ENCODE assay signal across 24 mouse cellular contexts in genomic region chr7:57071435-57072160, GRCm38 (mm10).
DNase-seq lines count a peak whose midpoint lies in the region; ATAC-seq and TF ChIP-seq lines count a peak whose summit lies in the region.
"Had no signal": no experiment of that assay in that cellular context is flagged by ENCODE, and none has a peak within 500 bp of the region (broad histone marks: within the 10 kb centered on the region; RNA-seq: fewer than 3 reads in every experiment).

No protein-coding gene starts in this region.

- no peaks in the 10 kb centered on the region for H3K27me3 ChIP-seq in hindbrain, embryonic 11.5 days (ENCODE audit: control insufficient read depth, insufficient read depth, low read length)
- no peaks in the 10 kb centered on the region for H3K27me3 ChIP-seq in hindbrain, postnatal 0 days (ENCODE audit: insufficient read depth, low read length)
- H3K27me3 ChIP-seq: embryonic facial prominence, embryonic 12.5 days; hindbrain, embryonic 12.5 days; intestine, embryonic 15.5 days; limb, embryonic 12.5 days; liver, embryonic 13.5 days; Patski; stomach, embryonic 15.5 days had no signal

- no peak overlapping the region for H3K9ac ChIP-seq in hindbrain, embryonic 11.5 days (ENCODE audit: low read depth, low read length)
- H3K9ac ChIP-seq in hindbrain, postnatal 0 days (replicated peaks; ENCODE audit: low read length) = no peak overlapping the region
- H3K9ac ChIP-seq: embryonic facial prominence, embryonic 12.5 days; hindbrain, embryonic 12.5 days; intestine, embryonic 15.5 days; limb, embryonic 12.5 days; liver, embryonic 13.5 days; lung, embryonic 14.5 days; stomach, embryonic 15.5 days had no signal

- H3K27ac ChIP-seq in hindbrain, embryonic 11.5 days (ENCODE audit: low read depth, low read length) = no peak overlapping the region
- no peak overlapping the region for H3K27ac ChIP-seq in hindbrain, postnatal 0 days
- H3K27ac ChIP-seq: embryonic facial prominence, embryonic 12.5 days; hindbrain, embryonic 12.5 days; intestine, embryonic 15.5 days; limb, embryonic 12.5 days; liver, embryonic 13.5 days; stomach, embryonic 15.5 days had no signal

- no peaks in the 10 kb centered on the region for H3K36me3 ChIP-seq in hindbrain, embryonic 11.5 days (ENCODE audit: control insufficient read depth, insufficient read depth, low read length)
- no peaks in the 10 kb centered on the region for H3K36me3 ChIP-seq in hindbrain, postnatal 0 days (ENCODE audit: insufficient read depth, low read length)
- H3K36me3 ChIP-seq: embryonic facial prominence, embryonic 12.5 days; hindbrain, embryonic 12.5 days; intestine, embryonic 15.5 days; limb, embryonic 12.5 days; liver, embryonic 13.5 days; stomach, embryonic 15.5 days had no signal

- TF ChIP-seq CTCF in hindbrain, postnatal 0 days (IDR thresholded peaks at IDR 0.05; ENCODE audit: low read depth) = no peak

- H3K4me2 ChIP-seq in hindbrain, embryonic 11.5 days (replicated peaks; ENCODE audit: low read depth, low read length) = no peak overlapping the region
- H3K4me2 ChIP-seq in hindbrain, postnatal 0 days (ENCODE audit: low read depth, low read length) = no peak overlapping the region
- H3K4me2 ChIP-seq: embryonic facial prominence, embryonic 12.5 days; hindbrain, embryonic 12.5 days; intestine, embryonic 15.5 days; limb, embryonic 12.5 days; liver, embryonic 13.5 days; lung, embryonic 14.5 days; stomach, embryonic 15.5 days had no signal

- peak; percentile 4 to 17 for DNase-seq in cerebellum, postnatal 14 days
- DNase-seq in cerebellum, adult 11-12 months = no peak
- no peak for DNase-seq in hindbrain, embryonic 11.5 days (ENCODE audit: low spot score)
- no peak for DNase-seq in hindbrain, postnatal 0 days (ENCODE audit: low spot score)
- DNase-seq in right cerebral cortex, postnatal 14 days = peak; percentile 23
- no peak for DNase-seq in right cerebral cortex, adult 2 months (ENCODE audit: low spot score in 2 of 2)
- peak; percentile 28 to 30 for DNase-seq in layer of hippocampus, postnatal 14 days (ENCODE audit: low spot score in 2 of 2)
- DNase-seq in adrenal gland, adult 8-10 months = no peak
- DNase-seq: adrenal gland, postnatal 10 days; cerebellum, adult 11 months; gastrocnemius, postnatal 14 days; kidney, adult 9 months; kidney, postnatal 25 days; liver, embryonic 13.5 days; lung, embryonic 14.5 days; lung, postnatal 36 days; thymus, adult 2 months had no signal

- peak; percentile 25; the same call in 1 of the 2 replicates for ATAC-seq in hindbrain, embryonic 11.5 days (ENCODE audit: low FRiP score)
- ATAC-seq in hindbrain, postnatal 0 days = no peak
- ATAC-seq: CD4-positive, CD25-positive, alpha-beta regulatory T cell, adult 4 months; intestine, embryonic 15.5 days; Patski had no signal

- H3K4me3 ChIP-seq in hindbrain, embryonic 11.5 days (ENCODE audit: low read depth, low read length) = no peak overlapping the region
- no peak overlapping the region for H3K4me3 ChIP-seq in hindbrain, postnatal 0 days (ENCODE audit: low read length)
- H3K4me3 ChIP-seq: embryonic facial prominence, embryonic 12.5 days; hindbrain, embryonic 12.5 days; intestine, embryonic 15.5 days; limb, embryonic 12.5 days; liver, embryonic 13.5 days; stomach, embryonic 15.5 days had no signal

- no peaks in the 10 kb centered on the region for H3K9me3 ChIP-seq in hindbrain, embryonic 11.5 days (ENCODE audit: control insufficient read depth, low read length)
- H3K9me3 ChIP-seq in hindbrain, postnatal 0 days (ENCODE audit: low read length) = no peaks in the 10 kb centered on the region
- H3K9me3 ChIP-seq: embryonic facial prominence, embryonic 12.5 days; hindbrain, embryonic 12.5 days; intestine, embryonic 15.5 days; limb, embryonic 12.5 days; liver, embryonic 13.5 days; stomach, embryonic 15.5 days had no signal

- WGBS in hindbrain, embryonic 11.5 days = 91% methylated on average over 2 of the region's 2 CpGs
- WGBS in hindbrain, postnatal 0 days = 93% methylated on average over 2 of the region's 2 CpGs

- no peaks in the 10 kb centered on the region for H3K4me1 ChIP-seq in hindbrain, embryonic 11.5 days (replicated peaks; ENCODE audit: control insufficient read depth, insufficient read depth, low read length)
- H3K4me1 ChIP-seq in hindbrain, postnatal 0 days (ENCODE audit: insufficient read depth, low read length) = no peaks in the 10 kb centered on the region
- H3K4me1 ChIP-seq: embryonic facial prominence, embryonic 12.5 days; hindbrain, embryonic 12.5 days; intestine, embryonic 15.5 days; limb, embryonic 12.5 days; liver, embryonic 13.5 days; stomach, embryonic 15.5 days had no signal

Comparison
In these comparisons a context has a peak if more than half of its experiments do, and no peak if none do; other contexts are left out.
1. DNase-seq: peak in cerebellum, postnatal 14 days (2 of 2), right cerebral cortex, postnatal 14 days (single experiment) and layer of hippocampus, postnatal 14 days (2 of 2); none in cerebellum, adult 11-12 months (single experiment), hindbrain, embryonic 11.5 days (single experiment), hindbrain, postnatal 0 days (single experiment), right cerebral cortex, adult 2 months (0 of 2) and adrenal gland, adult 8-10 months (single experiment).